Mouse (Mus musculus): ENCODE data around the gene Ppan. TPM values are rescaled to one million over a fixed set of nuclear protein-coding genes. Genes with fewer than 3 reads are reported as not detected.

The Ppan gene
- polyA plus RNA-seq, 1 experiment: 45.3 TPM

DNA sequence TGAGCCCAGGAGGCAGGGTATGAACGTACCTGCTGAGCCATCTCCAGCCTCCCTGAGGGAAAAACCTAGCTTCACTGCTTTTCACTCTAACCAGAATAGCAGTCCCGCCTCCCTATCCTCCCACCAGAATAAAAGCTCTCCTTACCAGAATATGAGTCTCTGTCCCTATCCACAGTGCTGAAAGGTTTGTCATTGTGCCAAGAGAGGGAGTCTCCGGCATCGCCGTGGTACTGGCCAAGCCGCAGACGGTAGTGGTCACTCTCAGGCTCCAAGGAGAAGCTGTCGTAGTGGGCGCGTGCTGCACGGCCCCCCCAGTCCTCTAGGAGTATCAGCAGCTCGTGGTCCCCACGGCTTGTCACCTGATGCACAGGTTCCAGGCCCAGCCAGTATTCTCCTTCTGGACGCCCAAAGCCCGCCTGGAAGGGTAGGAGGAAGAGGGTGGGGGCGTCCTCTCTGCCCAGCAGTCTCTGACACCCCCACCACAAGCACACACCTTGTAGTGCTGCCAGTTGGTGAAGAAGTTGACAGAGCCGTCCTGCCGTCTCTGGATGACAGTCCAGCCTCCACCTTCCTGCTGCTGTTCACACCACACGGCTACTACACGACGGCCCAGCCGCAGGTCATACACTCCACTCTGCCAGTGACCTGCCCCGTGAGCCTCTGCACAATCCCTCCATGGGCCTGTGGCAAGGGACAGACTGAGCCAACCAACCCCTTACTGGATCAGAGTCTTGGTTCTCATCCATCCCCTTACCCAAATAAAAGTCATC lies 12.8 kb upstream of the Ppan start:
- TF ChIP-seq CTCF (IDR thresholded peaks at IDR 0.05; ENCODE audit: borderline replicate concordance, insufficient read depth, low read depth, low read length) (no peak), POLR2A (IDR thresholded peaks at IDR 0.05; ENCODE audit: borderline replicate concordance, insufficient read depth, low read length) (no peak)
- Histone ChIP-seq H3K4me1 (ENCODE audit: control insufficient read depth, insufficient read depth, low read length) (0 out of 2 replicates have a peak, but pooled peaks cover 2% of the 10 kb centered on the region), H3K27me3 (ENCODE audit: control insufficient read depth, insufficient read depth, low read length) (no peaks in the 10 kb centered on the region), H3K27ac (ENCODE audit: insufficient read depth, low read length) (no peak overlapping the region), H3K4me3 (replicated peaks; ENCODE audit: insufficient read depth, low read depth, low read length) (no peak overlapping the region)
- 57% methylated on average over 23 of the region's 23 CpGs for WGBS
- DNase-seq: peak in 1 of 2 experiments; percentile 23

- Histone ChIP-seq H3K4me1 (ENCODE audit: control insufficient read depth, insufficient read depth, low read length) (0 out of 2 replicates have a peak, but pooled peaks cover 2% of the 10 kb centered on the region), H3K27me3 (ENCODE audit: control insufficient read depth, insufficient read depth, low read length) (no peaks in the 10 kb centered on the region), H3K4me3 (replicated peaks; ENCODE audit: insufficient read depth, low read depth, low read length) (no peak overlapping the region), H3K27ac (ENCODE audit: insufficient read depth, low read length) (no peak overlapping the region)
- TF ChIP-seq POLR2A (IDR thresholded peaks at IDR 0.05; ENCODE audit: borderline replicate concordance, insufficient read depth, low read length) (no peak), CTCF (IDR thresholded peaks at IDR 0.05; ENCODE audit: borderline replicate concordance, insufficient read depth, low read depth, low read length) (no peak)
- peak in 1 of 2 experiments; percentile 34 for DNase-seq
- WGBS: 58% methylated on average over 8 of the region's 9 CpGs
Observed at GRCm38 (mm10) chr9:20876318-20877117, 11.5 kb upstream of the Ppan start.

- 32% methylated on average over 14 of the region's 14 CpGs for WGBS
- DNase-seq: no peak
- no peaks in the 10 kb centered on the region for H3K27me3 ChIP-seq (ENCODE audit: control insufficient read depth, insufficient read depth, low read length)
- H3K4me1 ChIP-seq (ENCODE audit: control insufficient read depth, insufficient read depth, low read length): 0 out of 2 replicates have a peak, but pooled peaks cover 2% of the 10 kb centered on the region
- no peak overlapping the region for H3K27ac ChIP-seq (ENCODE audit: insufficient read depth, low read length)
- peak overlapping the region; percentile 51 for H3K4me3 ChIP-seq (replicated peaks; ENCODE audit: insufficient read depth, low read depth, low read length)
- TF ChIP-seq CTCF (IDR thresholded peaks at IDR 0.05; ENCODE audit: borderline replicate concordance, insufficient read depth, low read depth, low read length) (no peak), POLR2A (IDR thresholded peaks at IDR 0.05; ENCODE audit: borderline replicate concordance, insufficient read depth, low read length) (no peak)
Observed at GRCm38 (mm10) chr9:20877118-20878040, 10.6 kb upstream of the Ppan start.

DNA sequence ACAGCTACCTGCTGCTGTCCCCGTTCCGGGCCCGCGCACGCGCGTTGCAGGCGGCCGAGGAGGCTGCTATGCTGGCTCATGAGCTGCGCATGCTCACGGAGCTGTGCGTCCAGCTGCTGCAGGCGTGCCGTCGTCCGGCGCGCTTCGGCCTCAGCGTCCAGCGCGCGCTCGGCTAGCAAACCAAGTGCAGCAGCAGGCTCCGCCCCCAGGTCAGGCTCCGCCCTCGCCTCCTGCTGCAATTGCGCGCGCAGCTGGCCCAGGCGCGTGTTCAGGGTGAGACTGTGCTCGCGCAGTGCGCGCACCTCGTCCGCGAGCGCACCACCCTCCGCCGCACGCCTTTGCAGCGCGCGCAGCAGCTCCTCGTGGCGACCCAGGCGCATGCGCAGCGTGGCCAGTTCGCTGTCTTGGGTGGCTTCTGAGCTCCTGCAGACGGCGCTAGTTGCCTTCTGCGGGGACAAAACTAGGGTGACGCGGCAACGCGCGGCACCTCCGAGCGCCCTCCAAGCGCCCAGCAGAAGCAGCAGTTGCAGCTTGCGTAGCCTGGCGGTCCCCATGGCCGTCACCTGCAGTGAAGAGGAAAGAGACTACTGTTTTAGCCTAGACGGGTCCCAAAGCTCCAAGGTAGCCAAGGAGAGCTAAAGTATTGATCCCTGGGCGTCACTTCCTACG lies 9.8 kb upstream of the Ppan start:
- DNase-seq: peak; percentile 99
- TF ChIP-seq POLR2A (IDR thresholded peaks at IDR 0.05; ENCODE audit: borderline replicate concordance, insufficient read depth, low read length) (peak; percentile 96), CTCF (IDR thresholded peaks at IDR 0.05; ENCODE audit: borderline replicate concordance, insufficient read depth, low read depth, low read length) (peak; percentile 67; the same call in 1 of the 2 replicates)
- WGBS: under 1% methylated on average over 69 of the region's 69 CpGs
- Histone ChIP-seq H3K4me1 (ENCODE audit: control insufficient read depth, insufficient read depth, low read length) (0 out of 2 replicates have a peak, but pooled peaks cover 2% of the 10 kb centered on the region), H3K4me3 (replicated peaks; ENCODE audit: insufficient read depth, low read depth, low read length) (peak overlapping the region; percentile 60), H3K27ac (ENCODE audit: insufficient read depth, low read length) (peak overlapping the region; percentile 83), H3K27me3 (ENCODE audit: control insufficient read depth, insufficient read depth, low read length) (no peaks in the 10 kb centered on the region)

DNA sequence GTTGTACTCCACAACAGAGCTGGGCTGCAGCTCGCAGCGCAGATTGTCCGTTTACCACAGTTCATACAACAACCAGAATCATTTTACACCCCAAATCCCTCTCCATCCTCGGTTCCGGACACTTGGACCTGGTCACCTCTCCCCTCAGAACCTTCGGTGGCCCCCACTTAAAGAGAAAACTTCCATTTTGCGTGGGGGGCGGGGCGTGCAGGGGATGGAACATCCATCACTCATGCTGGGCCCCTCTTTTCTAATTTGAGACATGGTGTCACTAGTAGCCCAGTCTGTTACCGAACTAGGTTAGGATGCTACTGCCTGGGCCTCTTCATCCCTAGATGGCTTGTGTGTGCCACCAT lies 9.3 kb upstream of the Ppan start:
- 12% methylated on average over 10 of the region's 10 CpGs for WGBS
- DNase-seq: no peak
- peak overlapping the region; percentile 60 for H3K4me3 ChIP-seq (replicated peaks; ENCODE audit: insufficient read depth, low read depth, low read length)
- peak overlapping the region; percentile 83 for H3K27ac ChIP-seq (ENCODE audit: insufficient read depth, low read length)
- no peak for TF ChIP-seq POLR2A (IDR thresholded peaks at IDR 0.05; ENCODE audit: borderline replicate concordance, insufficient read depth, low read length)
- TF ChIP-seq CTCF (IDR thresholded peaks at IDR 0.05; ENCODE audit: borderline replicate concordance, insufficient read depth, low read depth, low read length): no peak
- H3K27me3 ChIP-seq (ENCODE audit: control insufficient read depth, insufficient read depth, low read length): no peaks in the 10 kb centered on the region
- H3K4me1 ChIP-seq (ENCODE audit: control insufficient read depth, insufficient read depth, low read length): 0 out of 2 replicates have a peak, but pooled peaks cover 2% of the 10 kb centered on the region

GRCm38 (mm10) chr9:20879097-20879792 lies 8.7 kb upstream of the Ppan start, which contains the start of gene Angptl6:
Gene Angptl6 (minus strand): TSS chr9:20879727.
- Histone ChIP-seq H3K4me3 (replicated peaks; ENCODE audit: insufficient read depth, low read depth, low read length) (peak within 1 kb of the TSS; percentile 60), H3K27me3 (ENCODE audit: control insufficient read depth, insufficient read depth, low read length) (no peaks in the 10 kb centered on the region), H3K4me1 (ENCODE audit: control insufficient read depth, insufficient read depth, low read length) (0 out of 2 replicates have a peak, but pooled peaks cover 2% of the 10 kb centered on the region), H3K27ac (ENCODE audit: insufficient read depth, low read length) (peak within 1 kb of the TSS; percentile 83)
- DNase-seq: peak in 1 of 2 experiments; percentile 20
- 91% methylated on average over 13 of the region's 13 CpGs for WGBS
- TF ChIP-seq CTCF (IDR thresholded peaks at IDR 0.05; ENCODE audit: borderline replicate concordance, insufficient read depth, low read depth, low read length): no peak
- TF ChIP-seq POLR2A (IDR thresholded peaks at IDR 0.05; ENCODE audit: borderline replicate concordance, insufficient read depth, low read length): no peak

Data from cerebellum, adult 2 months (tissue).